Mouse (Mus musculus): ENCODE data around the gene Setd5.

Gene Setd5

GRCm38 (mm10) chr6:113141389-113142094, 64.4 kb downstream of the Setd5 start:
- no peak for DNase-seq (ENCODE audit: low spot score)

- DNase-seq (ENCODE audit: low spot score): peak; percentile 50
Measured at GRCm38 (mm10) chr6:113144764-113145163, 67.6 kb downstream of the Setd5 start.

- DNase-seq (ENCODE audit: low spot score): no peak
Measured at GRCm38 (mm10) chr6:113145249-113145648, 68.1 kb downstream of the Setd5 start.

- no peak for DNase-seq (ENCODE audit: low spot score)
Measured at GRCm38 (mm10) chr6:113154071-113154470, 76.9 kb downstream of the Setd5 start.

- no peak for DNase-seq (ENCODE audit: low spot score)
Measured at GRCm38 (mm10) chr6:113154886-113155285, 77.7 kb downstream of the Setd5 start.

GRCm38 (mm10) chr6:113156064-113156463, 78.9 kb downstream of the Setd5 start:
- no peak for DNase-seq (ENCODE audit: low spot score)

GRCm38 (mm10) chr6:113160106-113160505, 82.9 kb downstream of the Setd5 start:
- no peak for DNase-seq (ENCODE audit: low spot score)

GRCm38 (mm10) chr6:113161982-113162381, 84.8 kb downstream of the Setd5 start:
- DNase-seq (ENCODE audit: low spot score): no peak

GRCm38 (mm10) chr6:113163513-113163912, 86.3 kb downstream of the Setd5 start:
- DNase-seq (ENCODE audit: low spot score): no peak

- DNase-seq (ENCODE audit: low spot score): peak; percentile 86
Measured at GRCm38 (mm10) chr6:113166661-113167251, 89.6 kb downstream of the Setd5 start.

- DNase-seq (ENCODE audit: low spot score): no peak
Measured at GRCm38 (mm10) chr6:113168316-113168975, 91.3 kb downstream of the Setd5 start.

- no peak for DNase-seq (ENCODE audit: low spot score)
Measured at GRCm38 (mm10) chr6:113169852-113170251, 92.7 kb downstream of the Setd5 start.

GRCm38 (mm10) chr6:113170651-113171050, 93.5 kb downstream of the Setd5 start:
- no peak for DNase-seq (ENCODE audit: low spot score)

- no peak for DNase-seq (ENCODE audit: low spot score)
Measured at GRCm38 (mm10) chr6:113172011-113172410, 94.8 kb downstream of the Setd5 start.

- peak; percentile 51 for DNase-seq (ENCODE audit: low spot score)
Measured at GRCm38 (mm10) chr6:113172568-113172967, 95.4 kb downstream of the Setd5 start.

- no peak for DNase-seq (ENCODE audit: low spot score)
Measured at GRCm38 (mm10) chr6:113175469-113175868, 98.3 kb downstream of the Setd5 start.

GRCm38 (mm10) chr6:113176613-113177012, 99.4 kb downstream of the Setd5 start:
- DNase-seq (ENCODE audit: low spot score): no peak

- DNase-seq (ENCODE audit: low spot score): no peak
Measured at GRCm38 (mm10) chr6:113178286-113179194, 101.4 kb downstream of the Setd5 start.

- no peak for DNase-seq (ENCODE audit: low spot score)
Measured at GRCm38 (mm10) chr6:113179195-113179733, 102.1 kb downstream of the Setd5 start.

- no peak for DNase-seq (ENCODE audit: low spot score)
Measured at GRCm38 (mm10) chr6:113184163-113184562, 107.0 kb downstream of the Setd5 start.

GRCm38 (mm10) chr6:113184866-113185525, 107.8 kb downstream of the Setd5 start:
- no peak for DNase-seq (ENCODE audit: low spot score)

Data from lung, postnatal 25 days (tissue).